Mouse (Mus musculus): ENCODE measurements around the gene Fam53b.

Gene Fam53b

DNA sequence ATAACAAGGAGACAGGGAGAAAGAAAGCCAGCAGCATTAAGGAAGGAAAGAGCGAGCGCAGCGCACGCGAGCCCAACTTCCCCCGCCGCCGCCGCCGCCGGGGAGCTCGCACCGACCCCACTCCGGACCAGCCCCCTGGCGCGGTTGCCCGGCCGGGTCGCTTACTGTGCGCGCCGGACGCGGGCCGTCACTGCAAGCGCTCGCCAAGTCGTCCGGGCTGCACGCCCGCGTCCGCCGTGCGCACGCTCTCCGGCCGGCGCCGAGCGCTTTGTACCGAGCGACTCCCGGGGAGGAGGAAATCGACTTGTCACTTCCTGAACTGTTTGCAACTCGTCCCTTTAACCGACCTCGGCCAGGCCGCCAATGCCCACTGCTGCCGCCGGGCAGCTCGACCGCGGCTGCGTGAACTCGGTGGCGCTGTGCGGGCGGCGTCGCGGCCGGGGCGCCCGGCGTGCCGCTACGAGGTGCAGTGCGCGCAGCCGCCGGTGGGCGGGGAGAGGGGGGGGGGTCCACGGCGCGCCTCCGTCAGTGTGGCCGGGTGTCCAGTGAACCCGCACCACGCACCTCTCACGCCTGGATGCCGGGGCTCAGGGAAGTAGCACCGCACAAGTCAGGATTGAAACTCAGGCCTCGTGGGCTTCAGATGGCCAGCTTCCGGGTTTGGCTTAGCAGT is at the start of gene Fam53b:
Fam53b (minus strand) TSS at position 471 of the 673 bp plus-strand sequence.
- CTCF ChIA-PET: interaction anchor here (0.6 kb wide), 1 partner anchor 88 kb away, joined by 3 read pairs; no protein-coding TSS in a partner anchor

DNA sequence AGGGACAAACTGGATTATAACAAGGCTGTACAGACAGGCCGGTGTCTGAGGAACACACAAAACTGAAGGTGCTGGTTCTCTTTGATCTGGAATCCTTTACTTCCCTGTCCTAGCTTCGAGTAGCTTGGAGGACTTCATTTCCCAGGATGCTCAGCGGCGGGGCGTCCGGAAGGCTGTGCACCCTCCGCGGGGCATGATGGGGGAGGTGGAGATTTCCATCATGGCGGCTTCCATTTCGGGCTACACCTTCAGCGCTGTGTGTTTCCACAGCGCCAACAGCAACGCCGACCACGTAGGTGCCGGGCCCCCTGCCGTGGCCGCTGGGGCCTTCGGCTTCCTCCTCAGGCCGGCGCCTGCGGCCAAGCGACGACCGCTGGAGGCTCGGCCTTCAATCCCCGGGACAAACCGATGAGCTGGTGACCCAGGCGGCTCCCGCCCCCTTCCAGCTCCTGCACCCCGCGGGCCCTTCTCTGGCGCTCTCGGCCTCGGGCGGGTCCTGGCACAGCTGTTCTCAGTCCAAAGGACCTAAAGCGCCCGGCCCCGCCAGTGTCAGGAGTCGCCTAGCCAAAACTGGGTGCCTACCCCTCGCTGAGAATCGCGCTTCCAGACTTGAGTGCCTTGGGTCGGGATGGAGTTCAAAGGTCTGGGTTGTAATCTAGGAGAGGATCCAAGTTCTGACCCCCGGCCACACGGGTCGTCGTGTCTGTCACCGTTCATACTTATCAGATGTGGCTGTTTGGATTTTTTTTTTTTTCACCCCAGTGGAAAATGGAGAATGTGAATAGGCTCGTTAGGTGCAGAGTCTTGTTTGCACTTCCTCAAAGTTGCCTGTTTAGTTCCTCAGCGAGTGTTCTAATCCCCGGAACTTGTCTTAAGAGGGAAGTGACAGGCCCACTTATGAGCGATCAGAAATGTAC is 45.6 kb upstream of the Fam53b start, which contains the start of gene Abraxas2:
Abraxas2 (plus strand) TSS at position 184 of the 917 bp plus-strand sequence.
- CTCF ChIA-PET: no interaction called here

DNA sequence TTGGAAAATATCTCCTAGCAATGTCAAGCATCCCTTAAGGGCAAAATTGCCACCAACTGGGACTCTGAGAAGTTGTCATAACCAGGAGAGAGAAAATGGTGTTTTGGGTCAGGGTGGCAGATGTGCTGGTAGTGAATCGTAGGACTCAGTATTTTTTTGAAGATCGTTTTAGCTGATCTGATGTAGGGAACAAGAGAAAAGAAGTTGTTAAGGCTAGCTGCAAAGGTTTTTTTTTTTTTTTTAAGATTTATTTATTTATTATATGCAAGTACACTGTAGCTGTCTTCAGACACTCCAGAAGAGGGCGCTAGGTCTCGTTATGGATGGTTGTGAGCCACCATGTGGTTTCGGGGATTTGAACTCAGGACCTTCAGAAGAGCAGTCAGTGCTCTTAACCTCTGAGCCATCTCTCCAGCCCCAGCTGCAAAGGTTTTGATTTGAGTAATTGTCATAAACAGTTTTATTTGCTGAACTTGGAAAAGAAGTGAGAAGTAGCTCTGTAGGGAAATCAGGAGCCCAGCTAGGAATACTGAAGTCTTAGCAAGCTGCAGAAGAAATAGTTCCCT is 44.4 kb upstream of the Fam53b start:
- CTCF ChIA-PET: no interaction called here

DNA sequence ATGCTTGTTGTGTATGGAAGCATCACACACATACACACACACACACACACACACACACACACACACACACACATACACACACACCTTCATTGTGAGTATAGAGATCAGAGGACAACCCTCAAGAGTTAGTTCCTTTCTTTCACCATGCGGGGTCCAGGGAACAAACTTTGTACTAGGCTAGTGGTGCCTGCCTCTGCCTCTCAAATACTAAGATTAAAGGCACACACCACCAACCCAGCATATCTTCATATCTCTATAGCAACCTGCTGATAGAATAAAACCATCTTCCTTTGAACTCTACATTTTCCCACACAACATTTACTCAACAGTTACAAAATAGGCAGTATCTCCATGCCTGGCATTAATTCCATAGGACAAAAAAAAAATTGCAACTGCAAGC is 42.4 kb upstream of the Fam53b start:
- CTCF ChIA-PET: no interaction called here

DNA sequence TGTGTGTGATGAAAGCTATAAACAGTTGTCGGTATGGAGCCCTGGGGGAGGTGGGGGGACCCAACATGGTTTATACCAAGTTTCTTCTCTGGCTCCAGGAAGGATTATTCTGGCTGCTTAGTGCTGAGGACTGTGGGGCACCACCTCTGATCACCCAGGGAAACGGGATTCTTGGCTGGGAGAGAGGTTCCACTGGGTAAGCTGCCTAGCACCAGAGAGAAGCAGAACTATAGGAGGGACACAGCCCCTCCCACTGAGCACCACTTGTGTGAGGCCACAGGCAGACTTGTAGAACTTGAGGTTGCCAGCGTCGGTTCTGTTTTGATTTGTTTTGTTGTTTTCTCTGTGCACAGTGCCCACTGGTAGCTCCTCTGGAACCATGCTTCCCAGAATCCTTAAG is 40.3 kb upstream of the Fam53b start:
- CTCF ChIA-PET: interaction anchor here (0.6 to 0.7 kb wide), 2 partner anchors 311 to 1440 kb away, joined by 3 to 8 read pairs; no protein-coding TSS in a partner anchor

DNA sequence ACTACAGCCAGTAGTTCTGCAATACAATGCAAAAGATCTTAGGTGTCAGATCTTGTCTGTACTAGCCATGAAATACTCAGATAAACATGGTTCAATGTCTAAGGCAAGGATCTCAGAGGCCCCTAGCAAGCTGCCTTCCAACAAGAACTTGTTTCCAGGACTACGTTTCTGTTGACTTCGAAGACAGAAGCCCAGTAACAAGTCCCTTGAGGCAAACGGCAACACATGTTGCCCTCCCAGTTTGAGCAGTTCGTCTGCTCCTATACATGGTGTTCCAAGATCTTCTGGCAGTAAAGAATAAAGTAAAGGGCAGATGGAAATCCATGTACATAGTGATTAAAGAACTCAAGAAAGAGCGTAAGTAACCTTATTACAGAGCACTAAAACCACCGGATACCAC is 39.7 kb upstream of the Fam53b start:
- CTCF ChIA-PET: no interaction called here

DNA sequence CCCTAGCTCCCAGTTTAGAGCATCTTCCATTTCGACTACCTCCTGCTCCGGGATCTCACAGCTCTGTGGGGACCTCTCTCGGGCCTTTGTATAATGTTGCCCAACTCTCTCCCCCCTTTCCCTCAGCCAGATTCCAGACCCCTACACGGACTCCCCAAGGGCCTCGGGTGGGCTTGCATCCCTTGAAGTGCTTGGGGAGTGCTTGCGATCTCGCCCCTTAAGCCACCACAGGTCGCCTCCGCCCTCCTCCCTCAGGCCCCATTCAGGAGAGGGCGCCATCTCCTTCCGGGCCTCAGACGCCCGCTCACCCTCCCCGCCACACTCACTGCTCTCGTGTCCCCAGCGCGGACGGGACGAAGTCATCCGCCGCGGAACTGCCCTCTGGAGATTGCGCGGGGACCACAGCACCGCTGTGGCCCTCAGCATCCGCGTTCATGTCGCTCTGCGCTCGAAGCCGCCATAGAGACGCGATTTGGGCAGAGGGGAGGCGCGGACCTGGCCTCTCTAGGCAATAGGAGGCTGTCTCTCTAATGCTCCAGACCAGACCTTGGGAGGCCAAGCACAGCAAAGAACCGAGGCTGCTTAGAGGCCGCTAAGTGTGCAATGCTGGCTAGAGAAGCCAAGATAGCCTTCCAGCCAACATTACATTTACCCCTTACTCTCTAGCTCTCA is 38.6 kb upstream of the Fam53b start, which contains the start of gene Eef1akmt2:
Eef1akmt2 (minus strand) TSS at position 501 of the 672 bp plus-strand sequence.
- CTCF ChIA-PET: interaction anchor here (0.5 to 0.6 kb wide), 2 partner anchors 30 to 34 kb away, joined by 3 to 9 read pairs; no protein-coding TSS in a partner anchor

DNA sequence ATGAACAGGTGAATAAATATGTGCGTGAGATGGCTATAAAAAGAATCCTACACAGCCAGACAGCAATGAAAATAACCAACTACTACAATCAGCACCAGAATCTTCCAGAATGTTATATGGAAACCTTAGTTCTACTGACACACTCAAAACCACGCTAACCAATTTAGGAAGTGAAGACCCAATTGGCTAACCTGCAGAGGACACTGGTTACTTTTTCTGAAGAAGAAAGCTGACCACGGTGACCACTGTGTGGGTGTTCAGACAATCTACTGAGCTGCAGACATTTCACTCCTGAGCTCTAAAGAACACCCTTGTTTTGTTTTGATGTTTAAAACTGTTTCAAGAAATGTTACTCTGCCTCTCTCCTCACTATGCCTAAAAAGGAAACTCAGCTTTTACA is 29.5 kb upstream of the Fam53b start:
- CTCF ChIA-PET: interaction anchor here (0.6 kb wide), 1 partner anchor 235 kb away, joined by 3 read pairs; no protein-coding TSS in a partner anchor

DNA sequence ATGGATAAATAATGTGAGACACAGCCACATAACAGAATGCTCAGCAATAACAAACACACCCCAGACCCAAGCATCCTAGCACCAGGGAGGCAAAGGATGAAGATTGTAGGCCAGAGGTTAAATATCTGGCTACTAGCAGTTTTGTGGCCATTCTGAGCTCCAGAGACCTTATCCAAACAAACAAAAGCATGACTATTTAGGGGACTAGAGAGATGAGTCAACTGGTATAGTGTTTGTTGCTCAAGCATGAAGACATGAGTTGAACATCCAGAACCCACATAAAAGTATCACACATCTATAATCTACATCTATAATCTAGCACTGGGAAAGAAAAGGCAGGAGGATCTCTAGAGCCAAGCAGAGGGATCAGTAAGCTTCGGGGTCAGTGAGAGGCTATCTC is 28.8 kb upstream of the Fam53b start:
- CTCF ChIA-PET: no interaction called here

DNA sequence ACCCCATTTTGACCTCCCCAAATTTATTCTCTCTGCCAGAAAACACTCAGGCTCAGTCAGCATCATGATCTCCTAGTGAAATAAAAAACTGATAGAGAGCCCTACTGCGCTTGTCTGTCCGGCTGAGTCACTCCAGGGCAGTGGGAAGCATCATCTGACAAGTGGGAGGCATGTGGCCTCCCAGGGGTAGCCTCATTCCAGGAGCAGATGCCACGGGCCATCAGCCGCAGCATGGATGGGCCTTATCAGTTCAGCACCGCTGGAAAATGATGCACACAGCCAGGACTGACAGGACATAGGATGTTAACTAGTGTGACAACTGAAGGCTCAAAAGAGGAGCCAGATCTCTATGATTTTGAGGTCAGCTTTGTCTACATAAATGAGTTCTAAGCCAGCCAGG is 27.6 kb upstream of the Fam53b start:
- CTCF ChIA-PET: no interaction called here

DNA sequence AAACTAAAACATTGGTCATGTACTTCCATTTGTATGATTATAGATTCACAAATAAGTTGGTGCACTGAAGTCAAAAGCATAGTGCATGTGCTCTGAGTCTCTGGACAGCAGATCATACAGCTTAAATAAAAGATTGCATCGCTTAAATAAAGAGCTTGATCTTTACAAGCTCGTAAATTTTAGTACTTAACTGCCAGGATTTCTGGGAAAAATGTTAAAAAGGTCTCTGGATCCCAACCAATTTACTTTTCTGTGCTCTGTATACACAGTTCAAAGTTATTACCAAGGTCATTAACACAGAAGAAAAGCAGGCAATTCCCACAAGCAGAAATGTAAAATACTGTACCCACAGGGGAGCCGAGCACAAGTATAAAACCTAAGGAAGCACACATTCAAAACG is 17.3 kb upstream of the Fam53b start:
- CTCF ChIA-PET: interaction anchor here (0.6 kb wide), 1 partner anchor 46 kb away, joined by 3 read pairs; no protein-coding TSS in a partner anchor

DNA sequence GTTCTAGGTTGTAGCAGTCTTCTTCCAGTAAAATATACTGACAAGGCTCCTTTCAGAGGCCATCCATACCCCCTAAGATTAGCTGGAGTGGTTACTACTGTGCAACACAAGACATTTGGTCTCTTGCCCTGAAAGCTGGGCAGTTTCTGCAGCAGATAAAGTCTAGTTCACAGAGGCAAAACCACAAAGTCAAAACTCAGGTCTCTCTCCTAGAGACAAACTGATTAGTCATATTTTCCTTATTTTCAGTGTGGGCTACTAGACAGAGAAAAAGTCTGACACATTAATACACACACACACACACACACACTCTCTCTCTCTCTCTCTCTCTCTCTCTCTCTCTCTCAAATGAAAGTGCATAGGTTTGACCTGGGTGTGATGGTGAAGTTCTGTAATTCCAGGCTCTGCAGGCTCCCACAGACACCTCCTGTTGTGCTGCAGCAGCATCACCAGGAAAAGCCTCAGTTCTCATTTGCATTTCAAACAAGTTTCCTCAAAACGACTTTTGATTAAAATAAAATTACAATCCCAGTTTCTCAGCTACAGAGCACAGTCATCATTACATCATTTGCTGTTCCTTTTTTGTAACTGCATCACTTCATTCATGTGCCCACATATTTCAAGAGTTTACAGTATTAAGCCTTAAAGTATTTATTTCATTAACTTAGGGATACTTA is 10.8 kb upstream of the Fam53b start:
- CTCF ChIA-PET: no interaction called here

DNA sequence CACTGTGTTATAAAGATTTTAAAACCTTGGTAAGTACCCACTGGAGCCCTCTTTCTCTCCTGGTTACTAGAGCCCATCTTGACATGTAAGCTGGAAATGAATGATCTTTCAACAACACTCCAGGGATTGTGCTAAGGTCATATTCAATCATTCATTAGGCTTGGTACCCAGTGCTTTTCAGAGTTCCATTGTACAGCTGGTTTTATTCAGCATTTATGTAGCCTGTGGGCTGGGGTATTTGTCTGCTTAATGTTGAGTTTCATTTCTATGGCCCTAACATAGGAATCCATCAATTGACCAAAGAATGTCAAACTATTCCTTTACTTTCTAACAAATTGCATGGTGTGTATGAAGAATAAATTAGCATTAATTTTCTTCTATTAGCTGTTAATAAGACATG is 10.1 kb upstream of the Fam53b start:
- CTCF ChIA-PET: no interaction called here

DNA sequence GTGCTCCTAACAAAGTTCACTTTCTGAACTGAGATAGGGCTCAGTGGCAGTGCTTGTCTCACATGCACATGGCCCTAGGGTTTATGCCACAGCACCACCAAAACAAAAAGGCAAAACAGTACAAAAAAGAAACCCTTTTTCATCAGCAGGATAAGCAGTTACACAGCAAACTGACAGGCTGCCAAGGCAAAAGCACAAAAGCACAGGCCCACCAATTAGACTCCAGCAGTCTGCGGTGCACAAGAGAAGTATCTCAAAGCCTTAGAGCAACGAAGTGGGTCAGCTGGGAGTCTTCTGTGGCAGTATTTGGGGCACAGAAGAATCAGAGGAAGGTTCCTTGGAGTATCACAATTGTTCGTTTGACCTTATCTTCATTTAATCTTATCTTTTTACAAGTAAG is 7.0 kb upstream of the Fam53b start:
- CTCF ChIA-PET: no interaction called here

DNA sequence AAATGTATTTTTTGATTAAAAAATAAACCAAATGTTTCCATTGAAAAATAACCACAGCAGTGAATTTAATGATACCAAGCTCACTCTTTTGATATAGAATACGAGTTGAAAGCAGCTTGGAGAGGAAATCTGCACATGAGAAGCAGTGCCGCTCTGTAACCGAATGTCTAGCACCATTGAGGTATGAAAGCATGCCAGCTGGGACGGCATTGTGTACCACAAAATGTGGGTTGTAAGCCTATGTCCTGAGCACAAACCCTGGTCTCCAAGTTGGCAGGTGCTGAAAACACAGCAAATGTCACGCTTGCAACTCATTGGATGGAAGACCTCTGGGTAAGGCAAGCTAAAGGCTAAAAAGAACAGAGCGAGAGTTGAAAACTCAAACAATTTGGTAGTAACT is 3.4 kb upstream of the Fam53b start:
- CTCF ChIA-PET: interaction anchor here (1.6 kb wide), 1 partner anchor 42 kb away, joined by 3 read pairs; no protein-coding TSS in a partner anchor

DNA sequence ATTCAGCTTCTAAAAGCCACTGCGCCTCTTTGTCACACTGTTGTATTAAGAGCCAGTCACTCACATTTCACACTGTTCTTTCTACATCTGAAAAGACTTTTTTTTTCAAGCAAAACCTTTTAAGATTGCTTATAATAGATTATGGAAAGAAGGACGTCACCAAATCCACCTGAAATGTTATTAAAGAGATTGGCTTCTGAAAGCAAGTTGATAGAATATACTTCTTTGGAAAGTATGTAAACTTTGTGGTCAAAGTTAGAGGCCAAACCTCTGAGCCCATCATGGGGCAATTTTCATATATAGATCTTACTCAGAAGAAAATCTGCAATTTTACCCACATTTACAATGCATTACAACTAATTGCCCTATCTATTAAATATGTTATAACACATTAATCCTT is 2.8 kb upstream of the Fam53b start:
- CTCF ChIA-PET: no interaction called here

DNA sequence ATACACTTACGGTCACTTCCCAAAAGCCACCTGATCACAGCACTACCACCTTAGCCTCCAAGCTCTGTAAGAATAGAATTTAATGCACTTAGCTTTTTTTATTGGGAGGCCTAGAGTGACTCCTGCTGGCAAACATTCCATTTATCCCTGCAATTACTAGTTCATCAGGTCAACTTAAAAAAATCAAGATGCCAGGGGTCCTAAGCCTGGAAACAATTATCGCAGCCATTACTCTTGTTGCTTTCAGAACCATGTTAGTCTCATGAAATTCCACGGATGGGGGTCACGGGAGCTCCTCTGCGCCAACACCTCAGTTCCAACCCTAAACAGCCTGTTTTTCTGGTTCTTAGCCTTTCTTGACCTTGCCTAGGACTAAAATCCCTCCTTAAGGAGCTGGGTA is 1.4 kb upstream of the Fam53b start:
- CTCF ChIA-PET: interaction anchor here (0.7 kb wide), 1 partner anchor 158 kb away, joined by 4 read pairs; no protein-coding TSS in a partner anchor

DNA sequence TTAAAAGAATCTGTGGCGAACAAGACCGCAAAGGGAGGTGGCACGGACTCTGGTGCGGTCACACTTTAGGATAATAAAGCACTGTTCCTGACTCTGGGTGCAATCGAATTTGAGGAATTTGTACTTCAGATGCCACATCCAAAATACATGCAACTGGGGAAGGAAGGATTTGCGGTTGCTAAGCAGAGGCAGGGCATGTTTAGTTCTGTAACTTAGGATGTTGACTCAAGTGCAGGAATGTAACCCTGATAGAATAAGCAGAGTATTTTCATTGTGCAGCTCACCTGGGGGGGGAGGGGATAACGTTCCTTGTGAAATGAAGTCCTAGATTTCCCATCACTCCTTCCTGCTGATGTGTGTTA is 384 bp upstream of the Fam53b start:
- CTCF ChIA-PET: interaction anchor here (0.7 kb wide), 1 partner anchor 157 kb away, joined by 4 read pairs; no protein-coding TSS in a partner anchor

DNA sequence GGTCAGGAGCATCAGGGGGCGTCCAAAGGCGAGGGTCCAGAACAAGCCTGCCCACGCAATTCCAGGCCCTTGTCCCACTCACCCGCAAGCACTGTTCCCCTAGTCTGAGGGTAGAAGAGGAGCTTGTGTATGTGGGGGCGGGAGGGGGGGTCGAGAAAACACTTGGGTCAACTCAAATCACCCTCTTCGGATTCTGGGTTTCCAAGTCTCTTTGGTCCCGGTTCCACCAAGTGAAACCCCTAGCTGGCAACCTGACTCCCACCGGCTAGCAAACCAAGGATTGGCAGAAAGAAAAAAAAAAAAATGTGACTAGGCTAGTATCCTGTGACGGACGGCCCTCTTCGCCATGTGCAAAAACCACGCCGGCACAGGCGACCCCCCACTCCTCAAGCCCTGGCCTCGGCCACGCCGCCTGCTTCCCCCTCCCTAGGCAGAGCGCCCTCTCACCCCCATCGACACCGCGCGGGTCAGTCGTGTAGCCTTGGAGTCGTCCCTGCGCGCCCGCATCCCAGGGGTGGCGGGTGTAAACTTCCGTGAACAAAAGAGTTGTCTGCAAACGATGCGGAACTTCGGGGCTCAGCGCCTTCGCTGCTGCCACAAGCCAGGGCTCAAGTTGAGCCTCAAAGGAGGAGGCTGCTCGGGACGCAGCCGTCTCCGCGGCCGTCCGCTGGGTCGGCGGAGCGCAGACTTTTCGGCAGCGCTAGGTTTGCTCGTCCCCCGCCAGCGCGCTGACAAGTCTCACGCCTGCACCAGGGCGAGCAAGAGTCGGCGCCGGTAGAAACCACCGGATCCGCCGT is 869 bp downstream of the Fam53b start:
- CTCF ChIA-PET: interaction anchor here (0.6 to 1.1 kb wide), 5 partner anchors 21 to 182 kb away, joined by 3 to 4 read pairs (median 3); no protein-coding TSS in a partner anchor
